In the genomic region with DNA sequence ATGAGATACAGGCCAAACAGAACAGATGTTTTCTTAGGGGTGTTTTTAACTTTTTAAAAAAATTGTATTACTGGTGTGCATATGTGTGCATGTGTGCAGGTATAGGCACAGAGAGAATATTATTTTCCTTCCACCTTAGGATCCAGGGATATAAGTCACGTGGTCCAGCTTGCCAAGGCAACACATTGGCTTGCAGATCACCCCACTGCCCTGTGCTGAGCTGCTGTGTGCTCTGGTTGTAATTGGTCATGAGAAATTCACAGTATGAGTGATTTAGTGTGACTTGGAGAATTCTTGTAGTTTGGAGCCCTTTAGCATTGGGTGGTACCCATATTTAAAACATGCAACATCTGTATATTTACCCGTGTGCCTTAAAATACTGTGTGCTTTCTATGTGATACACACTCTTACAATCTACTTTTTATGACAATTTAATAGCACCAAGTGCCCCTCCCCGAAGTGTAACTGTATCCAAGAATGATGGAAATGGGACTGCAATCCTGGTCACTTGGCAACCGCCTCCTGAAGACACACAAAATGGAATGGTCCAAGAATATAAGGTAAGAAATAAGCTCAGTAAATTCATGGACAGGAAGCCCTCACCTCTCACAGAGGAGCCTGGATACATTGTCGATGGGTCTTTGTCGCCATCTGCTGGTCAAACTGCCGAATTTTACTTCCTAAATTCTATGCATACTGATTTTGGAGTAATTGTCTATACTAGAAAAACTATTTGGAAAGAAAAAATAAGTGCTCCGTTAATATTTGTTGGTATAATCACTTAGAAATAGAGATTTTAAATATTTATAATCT, we compare ENCODE assay signal across 9 mouse cellular contexts.
A peak's percentile ranks its signal among the peaks of the same experiment; 100 is the strongest.
DNase-seq lines count a peak whose midpoint lies in the region; ATAC-seq and TF ChIP-seq lines count a peak whose summit lies in the region.
"Had no signal": no experiment of that assay in that cellular context is flagged by ENCODE, and none has a peak within 500 bp of the region (broad histone marks: within the 10 kb centered on the region; RNA-seq: fewer than 3 reads in every experiment).

No protein-coding gene starts in this region.

- ATAC-seq in heart, embryonic 11.5 days (replicated peaks; ENCODE audit: insufficient number of reproducible peaks, low FRiP score, low TSS enrichment): no peak
- ATAC-seq in midbrain, embryonic 13.5 days: peak; percentile 75
- peak; percentile 47; the same call in 1 of the 2 replicates for ATAC-seq in stomach, postnatal 0 days (ENCODE audit: low FRiP score, low TSS enrichment)

- no peak for TF ChIP-seq EP300 in stomach, postnatal 0 days (optimal IDR thresholded peaks at IDR 0.05)

- no peaks in the 10 kb centered on the region for H3K27me3 ChIP-seq in heart, embryonic 11.5 days (ENCODE audit: control insufficient read depth, insufficient read depth, low read length)
- no peaks in the 10 kb centered on the region for H3K27me3 ChIP-seq in midbrain, embryonic 13.5 days
- H3K27me3 ChIP-seq in stomach, postnatal 0 days (ENCODE audit: control insufficient read depth, insufficient read depth, low read length): no peaks in the 10 kb centered on the region

- H3K36me3 ChIP-seq in heart, embryonic 11.5 days (ENCODE audit: control insufficient read depth, insufficient read depth, low read length): no peaks in the 10 kb centered on the region
- 0 out of 2 replicates have a peak, but pooled peaks cover 5% of the 10 kb centered on the region for H3K36me3 ChIP-seq in midbrain, embryonic 13.5 days
- peaks cover 2% of the 10 kb centered on the region; the same call in 1 of the 2 replicates for H3K36me3 ChIP-seq in stomach, postnatal 0 days (ENCODE audit: control insufficient read depth, insufficient read depth, low read length)

- 28% methylated on average over 8 of the region's 8 CpGs for WGBS in heart, embryonic 11.5 days (ENCODE audit: insufficient replicate concordance)
- WGBS in midbrain, embryonic 13.5 days: 31% methylated on average over 8 of the region's 8 CpGs
- WGBS in stomach, postnatal 0 days: 26% methylated on average over 8 of the region's 8 CpGs

- intact Hi-C loops in left cerebral cortex, postnatal 36 days (cut with DNase I): loop anchor here (5.0 kb wide), 3 partner anchors 317 to 762 kb away; no protein-coding TSS in a partner anchor

- H3K27ac ChIP-seq in heart, embryonic 11.5 days (ENCODE audit: low read depth, low read length): no peak overlapping the region
- 0 out of 2 replicates have a peak overlapping the region, but pooled peaks have one; percentile 4 for H3K27ac ChIP-seq in midbrain, embryonic 13.5 days
- H3K27ac ChIP-seq in stomach, postnatal 0 days (replicated peaks): no peak overlapping the region
- H3K27ac ChIP-seq: macrophage had no signal

- H3K4me3 ChIP-seq in heart, embryonic 11.5 days (ENCODE audit: low read depth, low read length): no peak overlapping the region
- no peak overlapping the region for H3K4me3 ChIP-seq in midbrain, embryonic 13.5 days (replicated peaks)
- H3K4me3 ChIP-seq in stomach, postnatal 0 days (ENCODE audit: low read depth, low read length): no peak overlapping the region

- peak; percentile 60 for DNase-seq in heart, adult 8-10 months (ENCODE audit: low spot score)
- DNase-seq in cerebellum, postnatal 14 days: peak; percentile 87 to 88
- peak; percentile 32 to 60 for DNase-seq in frontal cortex, postnatal 25 days (ENCODE audit: low spot score in 2 of 2)
- DNase-seq in kidney, adult 11 months: peak; percentile 3
- DNase-seq in left cerebral cortex, postnatal 36 days (ENCODE audit: low spot score in 2 of 2): peak; percentile 38 to 67
- peak; percentile 77 for DNase-seq in stomach, postnatal 0 days (ENCODE audit: low spot score)

- peak; percentile 89 for TF ChIP-seq CTCF in stomach, postnatal 0 days (IDR thresholded peaks at IDR 0.05; ENCODE audit: low read depth)

- no peak overlapping the region for H3K9ac ChIP-seq in heart, embryonic 11.5 days (ENCODE audit: low read depth, low read length)
- H3K9ac ChIP-seq in midbrain, embryonic 13.5 days (replicated peaks): no peak overlapping the region
- H3K9ac ChIP-seq in stomach, postnatal 0 days (ENCODE audit: low read length): no peak overlapping the region

- H3K4me2 ChIP-seq in heart, embryonic 11.5 days: no peak overlapping the region
- H3K4me2 ChIP-seq in midbrain, embryonic 13.5 days (replicated peaks): no peak overlapping the region
- H3K4me2 ChIP-seq in stomach, postnatal 0 days (replicated peaks; ENCODE audit: low read depth): no peak overlapping the region

- H3K9me3 ChIP-seq in heart, embryonic 11.5 days (replicated peaks; ENCODE audit: control insufficient read depth, low read length): no peaks in the 10 kb centered on the region
- no peaks in the 10 kb centered on the region for H3K9me3 ChIP-seq in midbrain, embryonic 13.5 days
- no peaks in the 10 kb centered on the region for H3K9me3 ChIP-seq in stomach, postnatal 0 days (ENCODE audit: control insufficient read depth, low read length)

- H3K4me1 ChIP-seq in heart, embryonic 11.5 days (ENCODE audit: control insufficient read depth, insufficient read depth, low read length): no peaks in the 10 kb centered on the region
- peaks cover 18% of the 10 kb centered on the region for H3K4me1 ChIP-seq in midbrain, embryonic 13.5 days (replicated peaks)
- H3K4me1 ChIP-seq in stomach, postnatal 0 days (replicated peaks; ENCODE audit: control insufficient read depth, insufficient read depth): no peaks in the 10 kb centered on the region

Comparison
In these comparisons a context has a peak if more than half of its experiments do, and no peak if none do; other contexts are left out.
1. DNase-seq: peak in every context shown above with its lines; median percentile 88 in cerebellum, postnatal 14 days; 77 in stomach, postnatal 0 days; 60 in heart, adult 8-10 months; 52 in left cerebral cortex, postnatal 36 days; 46 in frontal cortex, postnatal 25 days; 3 in kidney, adult 11 months.